Mouse (Mus musculus) layer of hippocampus, adult 9-10 months (tissue): ENCODE data around the gene Arhgef28.

Experiments used
- DNase-seq: peaks from one replicate; pipeline ENCODE4 v3.0.0; 2022; ENCODE audit warnings: low spot score

Gene Arhgef28

DNA sequence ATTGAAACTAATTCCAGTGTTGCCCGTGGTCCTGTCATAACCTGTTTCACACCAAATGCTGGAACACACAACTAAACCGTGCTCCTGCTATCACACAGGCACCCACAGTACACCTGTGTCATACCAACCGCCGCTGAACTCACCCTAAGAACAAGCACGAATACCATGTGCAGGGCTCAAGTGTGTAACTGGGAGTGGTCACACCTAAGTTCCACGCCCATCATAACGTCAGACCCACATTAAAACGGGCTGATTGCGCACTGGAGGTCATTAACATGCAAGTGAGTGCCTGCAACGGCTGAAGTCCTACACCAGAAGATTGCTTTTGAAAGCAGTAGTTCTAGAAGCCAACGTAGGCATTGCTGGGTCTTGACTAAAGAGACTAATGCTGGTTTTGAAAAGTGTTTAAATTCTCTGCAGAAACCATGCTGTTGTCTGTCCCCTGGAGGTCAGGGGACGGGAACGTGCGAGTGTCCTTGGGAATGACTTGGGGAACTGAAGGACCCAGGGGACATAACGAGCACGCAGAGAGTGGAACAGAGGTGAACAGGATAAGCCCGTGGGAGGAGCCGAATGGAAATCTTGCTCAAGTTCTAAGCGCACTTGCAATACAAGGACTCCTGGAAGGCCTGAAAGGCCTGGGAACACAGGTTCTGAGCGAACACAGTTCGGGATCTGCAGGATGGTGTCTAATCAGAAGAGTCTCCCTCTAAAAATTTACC, 22.9 kb downstream of the Arhgef28 start:
- DNase-seq: no peak

GRCm38 (mm10) chr13:98182330-98182729, 23.9 kb downstream of the Arhgef28 start:
- DNase-seq: no peak

GRCm38 (mm10) chr13:98180636-98181035, 25.6 kb downstream of the Arhgef28 start:
- DNase-seq: no peak

- DNase-seq: no peak
Measured at GRCm38 (mm10) chr13:98175323-98176007, 30.8 kb downstream of the Arhgef28 start.

DNA sequence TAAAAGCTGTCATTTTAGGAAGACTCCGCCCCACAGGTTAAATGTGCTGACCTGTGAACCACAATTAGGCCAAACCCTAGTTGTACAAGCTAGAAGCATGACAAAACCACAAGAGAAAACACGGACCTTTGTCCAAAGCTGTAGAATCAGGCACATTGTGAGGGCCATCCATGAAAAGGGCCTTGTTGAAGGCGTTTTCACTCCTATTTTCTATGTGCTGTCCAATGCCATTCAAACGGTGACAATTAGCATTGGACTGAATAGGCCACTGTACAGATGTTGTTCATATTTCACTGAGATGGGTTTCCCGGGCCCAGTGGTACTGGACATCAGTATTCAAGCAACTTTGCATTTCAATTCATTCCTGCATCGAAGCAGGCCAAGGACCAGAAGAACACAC, 33.2 kb downstream of the Arhgef28 start:
- DNase-seq: no peak

- no peak for DNase-seq
Measured at GRCm38 (mm10) chr13:98172365-98172764, 33.9 kb downstream of the Arhgef28 start.

GRCm38 (mm10) chr13:98171706-98172105, 34.5 kb downstream of the Arhgef28 start:
- DNase-seq: peak; percentile 59

DNA sequence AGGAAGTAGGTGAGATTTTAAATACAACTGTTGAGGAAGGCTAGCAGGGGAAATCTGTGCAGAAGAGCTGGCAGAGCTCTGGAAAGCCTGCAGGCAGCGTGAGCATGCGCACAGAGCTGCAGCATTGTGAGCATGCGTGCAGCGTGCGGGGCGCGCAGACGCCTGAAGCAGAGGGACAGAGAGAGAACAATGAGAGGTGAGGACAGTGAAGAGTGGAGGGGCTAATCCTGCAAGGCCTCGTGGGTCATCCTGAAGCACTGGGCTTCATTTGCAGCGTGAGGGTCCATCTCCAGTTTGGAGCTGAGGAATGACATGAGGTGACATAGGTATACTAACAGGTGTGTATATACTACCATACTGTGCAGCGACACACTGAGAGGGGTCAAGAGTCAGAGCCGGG, 35.0 kb downstream of the Arhgef28 start:
- DNase-seq: no peak

DNA sequence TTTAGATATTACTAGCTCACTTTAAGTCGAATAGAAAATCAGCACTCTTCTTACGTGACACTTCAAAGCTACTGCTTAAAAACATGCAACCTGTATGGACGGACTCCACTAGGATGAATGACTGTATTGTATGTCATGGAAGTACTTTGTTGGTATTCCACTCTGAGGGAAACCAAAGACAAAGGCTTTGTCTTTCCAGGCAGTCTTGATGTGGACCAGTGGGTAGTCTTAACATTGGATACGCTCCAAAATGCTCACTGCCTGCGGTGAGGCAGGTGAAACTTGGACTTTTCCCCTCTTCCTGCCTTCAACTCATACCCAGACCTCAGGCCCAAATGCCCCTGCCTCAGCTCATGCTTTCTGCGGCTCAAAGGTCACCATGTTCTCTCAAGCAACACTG, 41.4 kb downstream of the Arhgef28 start:
- DNase-seq: no peak

DNA sequence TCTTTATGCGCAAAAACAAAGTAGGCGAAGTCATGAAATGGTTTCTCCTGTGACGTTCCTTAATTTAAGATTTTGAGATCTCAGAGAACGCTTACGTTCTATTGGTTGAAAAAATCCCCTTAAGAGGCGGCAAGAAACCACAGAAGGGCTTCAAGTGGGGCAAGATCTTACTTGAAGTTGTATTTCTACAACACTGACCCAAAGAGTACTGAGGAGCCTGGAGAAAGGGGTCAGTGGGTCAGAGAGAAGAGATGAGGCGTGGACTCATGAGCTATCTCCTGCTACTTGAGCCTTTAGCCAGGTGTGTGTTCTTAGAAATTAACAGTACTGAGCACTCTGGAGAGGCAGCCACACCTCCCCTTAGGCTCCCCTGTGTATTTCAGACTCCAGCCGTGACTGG, 44.7 kb downstream of the Arhgef28 start:
- no peak for DNase-seq

- DNase-seq: peak; percentile 25
Measured at GRCm38 (mm10) chr13:98156656-98157055, 49.6 kb downstream of the Arhgef28 start.

GRCm38 (mm10) chr13:98152759-98153158, 53.5 kb downstream of the Arhgef28 start:
- no peak for DNase-seq

GRCm38 (mm10) chr13:98147532-98147931, 58.7 kb downstream of the Arhgef28 start:
- DNase-seq: no peak

DNA sequence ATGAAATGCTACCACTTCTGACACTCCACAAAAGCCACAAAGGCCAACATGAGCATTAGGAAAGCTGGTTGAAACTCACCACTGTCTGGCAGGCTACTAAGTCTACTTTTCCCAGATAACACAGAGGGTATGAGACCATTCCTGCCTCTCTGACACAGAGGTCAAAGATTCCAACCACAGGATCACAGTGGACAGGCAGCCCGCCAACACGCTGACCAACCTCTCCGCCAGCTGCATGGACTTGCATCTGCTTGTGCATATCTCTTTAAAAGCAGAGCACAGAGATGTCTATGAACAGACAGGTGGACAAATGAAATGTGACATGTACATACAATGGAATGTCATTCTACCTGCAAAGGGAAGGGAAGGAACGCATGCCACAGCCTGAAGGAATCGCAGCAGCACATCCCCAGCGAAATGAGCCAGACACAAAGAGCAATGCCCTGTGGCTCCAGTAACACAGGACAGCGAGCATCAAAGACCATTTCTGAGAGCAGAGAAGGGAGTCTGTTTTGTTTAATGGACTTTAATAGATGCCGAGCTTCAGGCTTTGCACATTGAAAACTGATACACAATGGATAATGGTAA, 59.6 kb downstream of the Arhgef28 start:
- DNase-seq: no peak

DNA sequence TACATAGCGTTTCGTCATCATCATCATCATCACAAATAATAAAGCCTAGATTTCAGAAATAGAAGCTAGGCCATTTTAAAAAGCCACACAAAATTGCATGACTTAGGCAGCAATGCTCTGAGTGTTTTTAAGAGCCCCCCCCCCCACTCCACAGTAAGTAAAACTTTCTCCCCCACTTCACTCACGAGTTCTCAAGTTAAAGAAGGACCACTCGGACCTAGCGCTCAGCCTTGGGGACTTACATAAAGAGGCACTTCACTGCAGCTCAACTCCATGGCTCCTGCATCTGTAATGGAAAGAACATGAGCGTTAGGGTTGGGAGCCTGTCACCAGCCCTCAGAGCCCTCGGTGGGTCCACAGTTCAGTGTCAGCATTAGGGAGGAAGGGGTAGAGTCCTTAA, 60.9 kb downstream of the Arhgef28 start:
- DNase-seq: no peak

- no peak for DNase-seq
Measured at GRCm38 (mm10) chr13:98143000-98143399, 63.2 kb downstream of the Arhgef28 start.

GRCm38 (mm10) chr13:98140626-98141025, 65.6 kb downstream of the Arhgef28 start:
- DNase-seq: no peak

DNA sequence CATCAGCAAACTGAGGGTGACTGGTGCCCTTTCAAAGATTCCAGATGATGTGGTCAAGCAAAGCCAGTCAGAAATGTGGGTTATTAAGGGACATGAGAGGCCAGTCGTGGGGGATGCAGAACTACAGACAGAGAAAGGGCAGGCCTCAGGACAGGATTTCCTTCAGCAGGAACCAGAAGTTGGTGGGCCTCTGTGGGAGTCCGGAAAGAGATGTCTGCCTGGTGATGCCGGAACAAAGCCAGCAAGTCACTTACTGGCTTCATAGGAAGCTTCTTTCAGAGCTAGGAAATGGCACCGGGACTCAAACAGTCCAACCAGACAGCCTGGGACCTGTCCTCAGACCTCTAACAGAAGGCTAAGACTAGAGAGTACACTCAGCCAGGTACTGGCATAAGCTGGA, 67.5 kb downstream of the Arhgef28 start:
- DNase-seq: no peak

GRCm38 (mm10) chr13:98135890-98136555, 70.2 kb downstream of the Arhgef28 start:
- DNase-seq: no peak

DNA sequence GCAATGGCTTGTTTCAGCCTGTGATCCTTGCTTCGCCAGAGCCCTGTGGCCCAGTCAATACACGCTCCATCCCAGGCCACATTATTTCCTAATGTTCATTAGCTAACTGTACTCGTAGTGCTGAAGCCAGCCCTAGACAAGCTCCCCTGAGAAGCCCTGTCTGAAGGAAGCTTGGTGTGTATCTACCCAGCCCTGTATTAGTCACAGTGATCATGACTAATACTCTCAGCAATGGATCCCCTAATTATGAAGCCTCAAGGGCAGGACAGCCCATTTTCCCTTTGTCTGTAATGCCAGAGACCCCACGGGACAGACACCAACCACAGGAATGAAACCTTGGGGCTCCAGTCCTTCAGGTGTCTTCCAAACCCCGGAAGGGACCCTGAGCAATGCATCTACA, 73.3 kb downstream of the Arhgef28 start:
- no peak for DNase-seq

DNA sequence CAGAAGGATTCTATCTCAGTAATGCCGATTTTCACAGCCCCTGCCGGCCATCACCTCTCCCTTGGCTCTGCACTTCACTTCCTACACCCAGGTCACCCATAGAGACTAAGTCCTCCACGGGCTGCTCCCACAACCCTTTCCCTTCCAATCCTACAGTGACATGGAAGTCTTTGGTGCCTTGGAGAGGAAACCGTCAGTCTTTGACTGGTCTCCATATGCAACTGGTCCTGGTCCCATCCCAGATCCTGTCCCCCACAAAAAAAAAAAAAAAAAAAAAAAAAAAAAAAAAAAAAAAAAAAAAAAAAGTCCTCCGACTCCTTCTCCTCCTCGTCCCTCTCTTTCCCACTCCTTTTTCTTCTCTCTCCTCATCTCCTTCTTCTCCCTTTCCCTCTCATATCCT, 74.0 kb downstream of the Arhgef28 start:
- DNase-seq: no peak

DNA sequence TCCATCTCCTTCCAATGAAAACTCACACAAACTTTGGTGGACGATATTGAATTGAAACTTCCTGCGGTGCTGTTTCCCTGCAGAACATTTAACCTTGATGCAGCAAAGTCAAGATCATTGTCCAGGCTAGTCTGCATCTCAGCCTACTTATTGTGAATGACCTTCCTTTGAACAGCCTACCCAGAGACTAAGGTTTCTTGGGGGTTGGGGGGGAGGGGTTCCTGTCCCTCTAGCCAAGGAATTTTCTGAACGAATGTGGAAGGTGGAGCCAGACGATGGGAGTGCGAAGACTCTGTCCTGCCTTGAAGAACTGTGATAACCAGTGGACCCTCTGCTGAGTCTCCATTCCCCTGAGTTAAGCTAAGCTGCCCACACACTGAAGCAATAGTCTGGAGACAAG, 80.6 kb downstream of the Arhgef28 start:
- DNase-seq: no peak
